11 mouse cellular contexts compared by ENCODE assay signal in the genomic region with DNA sequence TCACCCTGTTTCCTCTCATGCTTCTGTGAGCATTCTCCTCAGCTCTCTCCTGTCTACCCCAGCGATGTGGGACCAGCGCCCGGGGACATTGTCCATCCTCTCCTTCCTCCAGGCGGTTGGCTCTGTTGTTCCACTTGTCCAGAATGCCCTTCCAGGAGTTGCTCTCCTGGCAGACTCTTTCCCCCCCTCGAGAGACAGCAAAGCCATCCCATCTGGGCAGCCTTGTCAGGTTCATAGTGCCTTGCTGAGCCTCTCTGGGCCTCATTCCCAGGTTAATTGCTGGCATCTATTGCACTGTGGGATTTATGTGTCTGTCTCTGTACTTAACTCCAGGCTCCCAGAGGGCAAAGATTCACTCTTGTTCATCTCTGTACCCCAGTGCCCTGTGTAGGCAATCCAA.
"Had no signal": no experiment of that assay in that cellular context is flagged by ENCODE, and none has a peak within 500 bp of the region (broad histone marks: within the 10 kb centered on the region; RNA-seq: fewer than 3 reads in every experiment).

No protein-coding gene starts in this region.

- H3K4me3 ChIP-seq: kidney, embryonic 15.5 days; limb, embryonic 13.5 days; midbrain, embryonic 12.5 days; stomach, embryonic 15.5 days had no signal

- H3K4me1 ChIP-seq: kidney, embryonic 15.5 days; limb, embryonic 13.5 days; midbrain, embryonic 12.5 days; stomach, embryonic 15.5 days had no signal

- H3K9ac ChIP-seq: kidney, embryonic 15.5 days; limb, embryonic 13.5 days; liver, embryonic 14.5 days; midbrain, embryonic 12.5 days; stomach, embryonic 15.5 days had no signal

- H3K9me3 ChIP-seq: kidney, embryonic 15.5 days; limb, embryonic 13.5 days; midbrain, embryonic 12.5 days; stomach, embryonic 15.5 days had no signal

- H3K27me3 ChIP-seq: kidney, embryonic 15.5 days; limb, embryonic 13.5 days; midbrain, embryonic 12.5 days; stomach, embryonic 15.5 days had no signal

- H3K36me3 ChIP-seq: kidney, embryonic 15.5 days; limb, embryonic 13.5 days; midbrain, embryonic 12.5 days; stomach, embryonic 15.5 days had no signal

- DNase-seq: layer of hippocampus, adult 9-11 months; layer of hippocampus, postnatal 36 days; lung, adult 18-20 months; right cerebral cortex, postnatal 14 days; thymus, adult 2 months; thymus, postnatal 25 days had no signal

- H3K27ac ChIP-seq: kidney, embryonic 15.5 days; limb, embryonic 13.5 days; liver, embryonic 14.5 days; midbrain, embryonic 12.5 days; stomach, embryonic 15.5 days had no signal

- H3K4me2 ChIP-seq: kidney, embryonic 15.5 days; limb, embryonic 13.5 days; midbrain, embryonic 12.5 days; stomach, embryonic 15.5 days had no signal
